Mouse (Mus musculus): ENCODE data around the gene Tfdp2.
"Not testable (repeated sequence)": the region's sequence is repeated elsewhere in the genome, so short reads cannot be mapped to it uniquely, and the experiment has no call there.

Gene Tfdp2

DNA sequence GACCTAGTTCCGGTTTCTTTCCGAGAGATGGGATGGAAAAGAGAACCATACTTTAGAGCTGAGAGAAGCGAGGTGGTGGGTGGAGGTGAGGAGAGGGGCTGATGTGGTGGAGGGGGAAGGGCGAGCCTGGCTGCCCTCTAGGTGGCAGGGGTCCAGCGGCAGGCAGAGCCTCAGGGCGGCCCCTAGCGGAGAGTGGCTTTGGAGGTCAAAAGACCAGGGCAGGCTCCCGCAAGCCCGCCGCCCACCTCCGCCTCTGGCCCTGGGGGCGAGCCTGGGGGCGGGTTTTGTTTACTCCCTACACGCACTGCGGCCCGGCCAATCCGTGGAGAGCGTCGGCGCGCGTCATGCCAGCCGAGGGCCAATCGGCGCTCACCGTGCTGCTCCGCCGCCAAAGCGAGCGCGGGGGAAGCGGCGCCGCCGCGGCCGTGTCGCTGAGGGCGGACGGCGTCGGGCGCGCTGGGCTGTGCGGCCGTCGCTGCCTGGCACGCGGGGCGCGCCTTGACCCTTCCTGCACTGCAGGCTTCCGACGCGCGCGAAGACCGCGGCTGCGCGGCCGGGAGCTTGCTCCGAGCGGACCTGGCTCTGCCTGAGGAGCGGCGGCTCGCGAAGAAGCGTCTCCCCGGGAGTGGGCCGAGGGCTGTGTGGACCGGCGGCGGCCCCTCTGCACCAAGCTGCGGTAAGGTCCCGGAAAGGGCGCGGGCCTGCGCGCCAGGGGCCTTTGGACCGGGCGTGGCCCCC is at the start of gene Tfdp2:
Gene Tfdp2, plus strand, starts transcription at position 391 of the 738 bp plus-strand sequence.
- peak; percentile 35 for DNase-seq (ENCODE audit: extremely low spot score, low read depth, low spot score)

DNA sequence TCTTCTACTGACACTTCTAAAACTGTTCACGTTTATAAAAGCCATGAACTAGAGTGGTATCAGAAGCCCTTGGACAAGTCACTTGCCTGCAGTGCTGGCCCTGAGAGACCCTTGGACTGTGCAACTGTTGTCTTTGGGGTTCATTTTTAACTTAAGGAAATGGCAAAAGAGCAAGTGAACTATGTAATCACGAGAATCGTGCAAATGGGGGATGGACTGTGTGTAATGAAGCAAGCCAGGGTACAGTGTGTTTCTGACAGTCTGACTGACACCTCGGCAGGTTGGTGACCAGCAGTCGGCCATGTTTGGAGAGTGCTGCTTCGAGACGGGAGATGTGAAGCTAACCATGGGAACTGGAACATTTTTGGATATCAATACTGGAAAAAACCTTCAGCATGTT is 43.3 kb upstream of the Tfdp2 start:
- DNase-seq (ENCODE audit: extremely low spot score, low read depth, low spot score), result no peak

DNA sequence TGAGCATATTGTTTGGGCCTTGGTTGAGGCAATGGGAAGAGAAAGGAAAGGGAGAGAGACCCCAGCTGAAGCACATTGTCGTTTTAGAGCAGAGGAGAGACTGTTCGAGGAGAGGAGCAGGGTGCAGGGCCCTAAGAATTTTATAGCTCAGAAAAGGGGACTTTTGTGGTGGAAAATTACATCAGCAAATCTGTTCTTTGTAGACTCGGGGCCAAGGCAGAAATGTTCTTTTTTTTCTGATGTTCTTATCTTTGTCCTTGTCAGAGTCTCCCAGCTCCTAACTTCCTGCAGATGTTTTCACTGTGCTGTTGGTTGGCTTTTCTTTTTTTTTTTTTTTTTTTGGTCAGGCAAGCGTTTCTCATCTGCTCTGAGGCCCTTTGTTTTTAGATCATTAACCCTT is 37.6 kb upstream of the Tfdp2 start:
- DNase-seq (ENCODE audit: extremely low spot score, low read depth, low spot score), result no peak

DNA sequence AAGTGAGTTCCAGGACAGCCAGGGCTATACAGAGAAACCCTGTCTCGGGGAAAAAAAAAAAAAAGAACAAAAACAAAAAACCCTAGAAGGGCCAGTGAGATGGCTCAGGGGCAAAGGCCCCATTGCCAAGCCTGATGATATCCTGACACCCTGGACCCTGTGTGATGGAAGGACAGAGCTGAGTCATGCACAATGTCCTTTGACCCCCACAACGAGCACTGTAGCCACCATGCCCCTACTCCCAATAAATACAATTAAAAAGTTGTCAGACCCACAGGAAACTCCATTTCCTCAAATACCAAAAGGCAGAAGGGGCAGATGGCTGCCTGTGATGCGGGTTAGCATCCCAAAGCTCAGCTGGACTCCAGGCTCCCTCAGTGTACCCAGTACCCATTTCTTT is 37.0 kb upstream of the Tfdp2 start:
- DNase-seq (ENCODE audit: extremely low spot score, low read depth, low spot score), result no peak

DNA sequence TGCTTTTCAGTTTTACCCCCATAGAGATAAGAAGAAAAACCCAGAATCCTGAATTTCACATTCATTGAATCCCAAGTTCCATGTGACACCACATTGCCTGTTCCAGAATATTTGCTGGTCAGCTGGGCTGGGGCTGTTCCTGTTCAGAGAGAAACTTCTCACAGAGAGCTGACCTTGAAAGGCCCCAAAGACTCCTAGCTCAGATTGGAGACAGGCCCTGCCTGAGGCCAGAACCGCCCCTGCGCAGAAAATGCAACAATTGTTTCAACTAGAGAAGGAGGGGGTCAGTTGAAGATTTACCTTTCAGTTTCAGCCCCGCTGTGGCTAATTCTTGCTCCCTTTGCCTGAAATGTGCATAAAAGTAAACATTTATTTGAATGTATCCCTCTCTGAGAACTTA is 35.3 kb upstream of the Tfdp2 start:
- no peak for DNase-seq (ENCODE audit: extremely low spot score, low read depth, low spot score)

DNA sequence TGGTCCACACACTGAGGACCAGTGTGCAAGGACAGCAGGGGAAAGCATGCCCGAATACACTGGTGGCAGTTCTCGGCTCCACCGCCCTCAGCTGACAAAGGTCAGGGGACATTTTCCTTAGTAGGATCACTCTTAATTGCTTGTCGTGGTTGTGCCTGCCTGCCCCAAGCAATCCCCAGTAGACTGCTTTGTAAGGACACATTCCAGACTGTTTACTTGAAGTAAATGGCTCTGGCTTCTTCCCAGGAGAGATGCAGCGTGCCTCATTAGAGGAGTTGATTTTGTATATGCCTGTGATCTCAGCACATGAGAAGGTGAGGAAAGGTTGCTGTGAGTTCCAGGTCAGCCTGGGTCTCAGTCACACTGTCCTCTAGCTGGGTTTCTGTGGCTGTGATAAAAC is 33.7 kb upstream of the Tfdp2 start:
- no peak for DNase-seq (ENCODE audit: extremely low spot score, low read depth, low spot score)

DNA sequence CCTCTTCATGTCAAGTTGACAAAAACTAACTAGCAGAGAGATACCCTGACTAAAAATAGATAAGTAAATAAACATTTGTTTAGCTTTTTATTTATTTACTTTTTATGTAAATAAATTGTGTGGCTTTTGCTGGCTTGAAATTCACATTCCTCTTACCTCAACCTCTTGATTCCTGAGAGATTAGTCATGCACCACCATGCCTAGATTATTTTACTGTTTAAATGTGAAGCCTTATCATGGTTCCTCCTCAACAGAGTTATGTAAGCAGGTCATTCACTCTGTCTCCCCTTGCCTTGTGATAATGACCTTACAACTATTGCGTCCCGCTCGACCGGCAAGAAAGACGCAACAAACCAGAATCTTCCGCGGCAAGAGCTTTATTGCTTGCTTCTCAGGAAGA is 32.6 kb upstream of the Tfdp2 start:
- no peak for DNase-seq (ENCODE audit: extremely low spot score, low read depth, low spot score)

DNA sequence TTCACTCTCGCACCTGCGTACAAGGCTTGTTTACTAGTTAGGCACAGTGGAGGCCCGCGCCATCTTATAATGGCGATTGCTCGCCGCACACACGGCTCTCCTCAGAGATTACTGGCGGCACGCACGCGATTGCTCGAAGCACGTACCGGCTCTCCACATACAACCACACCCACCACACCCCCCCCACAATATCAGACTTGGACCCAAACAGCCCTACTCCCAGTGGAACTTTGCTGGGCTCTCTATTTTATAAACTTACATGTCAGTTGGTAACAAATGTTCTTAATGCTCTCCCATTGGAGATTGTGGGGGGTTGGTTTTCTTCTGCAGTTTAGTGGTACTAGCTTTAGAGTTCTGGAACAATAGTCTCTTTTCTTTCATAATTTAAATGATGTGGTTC is 32.1 kb upstream of the Tfdp2 start:
- not testable (repeated sequence) for DNase-seq (ENCODE audit: extremely low spot score, low read depth, low spot score)

DNA sequence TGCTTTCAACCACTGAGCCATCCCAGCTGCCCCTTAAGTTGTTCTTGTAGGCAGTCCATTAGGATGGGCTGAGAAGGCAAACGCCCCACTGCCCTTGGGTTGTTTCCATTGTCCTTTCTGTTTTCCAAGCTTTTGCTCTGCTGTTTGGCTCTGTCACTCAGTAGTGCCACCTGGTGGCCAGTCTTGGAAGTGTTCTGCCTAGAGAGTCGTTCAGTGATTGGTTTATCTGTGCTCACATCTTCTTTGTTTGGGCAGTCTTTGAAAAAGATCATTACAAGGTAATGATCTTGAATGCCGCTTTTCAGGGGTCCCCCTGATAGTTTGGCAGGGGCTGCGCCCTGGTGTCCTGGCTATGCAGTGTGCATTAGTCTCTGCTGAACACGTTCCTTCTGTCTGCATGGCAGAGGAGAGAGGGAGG is 28.9 kb upstream of the Tfdp2 start:
- DNase-seq (ENCODE audit: extremely low spot score, low read depth, low spot score), result peak; percentile 82

DNA sequence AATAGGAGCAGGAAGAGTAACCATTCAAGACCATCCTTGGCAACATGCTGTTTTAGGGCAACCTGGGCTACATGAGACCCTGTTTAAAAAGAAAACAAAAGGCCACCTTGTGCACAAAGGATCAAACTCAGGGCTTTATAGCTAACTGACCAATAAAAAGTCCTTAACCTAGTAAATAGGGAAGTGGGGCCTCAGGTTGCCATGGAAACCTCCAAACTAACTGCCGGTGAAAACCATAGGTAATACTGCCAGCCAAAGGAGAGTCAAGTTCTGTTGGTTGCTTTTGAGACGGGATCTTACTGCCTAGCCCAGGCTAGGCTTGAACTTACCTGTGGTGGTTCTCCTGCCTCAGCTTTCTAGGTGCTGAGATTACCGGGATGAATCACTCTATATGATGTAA is 25.5 kb upstream of the Tfdp2 start:
- DNase-seq (ENCODE audit: extremely low spot score, low read depth, low spot score), result no peak

DNA sequence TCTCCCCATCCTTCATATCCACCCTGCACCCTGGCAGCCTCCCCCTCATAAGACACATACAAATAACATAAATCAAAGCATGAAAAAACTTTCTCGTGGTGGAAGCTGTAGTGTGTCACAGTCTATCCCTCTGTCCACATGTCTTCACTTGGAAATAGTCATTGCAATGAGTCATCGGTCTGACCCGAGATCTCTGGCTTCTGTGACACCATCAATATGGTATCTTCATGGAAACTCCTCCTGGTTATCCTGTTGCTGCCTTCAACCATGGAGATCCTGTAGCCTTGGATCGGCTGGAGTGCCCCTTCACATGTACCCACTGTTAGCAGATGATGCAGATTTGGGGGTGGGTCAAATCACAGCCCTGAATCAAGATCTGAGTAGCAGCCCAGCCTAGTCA is 11.2 kb upstream of the Tfdp2 start:
- DNase-seq (ENCODE audit: extremely low spot score, low read depth, low spot score), result no peak

DNA sequence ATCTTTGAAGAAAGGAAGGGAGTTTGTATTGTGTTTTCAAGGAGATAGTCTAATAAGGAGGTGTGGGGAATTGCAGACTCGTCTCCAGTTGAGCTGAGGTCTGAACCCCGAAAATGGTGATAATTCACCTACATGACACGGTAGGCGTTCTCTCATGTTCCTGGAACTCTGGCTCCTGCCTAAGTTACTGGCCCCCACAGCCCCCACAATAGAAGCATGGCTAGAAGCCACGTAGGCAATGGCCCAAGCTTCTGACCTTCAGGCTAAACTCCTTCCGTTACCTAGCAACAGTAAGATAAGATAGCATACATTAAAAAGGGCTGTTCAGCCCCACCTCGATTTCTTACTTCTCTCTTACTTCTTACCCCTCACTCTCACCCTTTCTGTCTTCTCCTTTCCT is 9.4 kb upstream of the Tfdp2 start:
- no peak for DNase-seq (ENCODE audit: extremely low spot score, low read depth, low spot score)

DNA sequence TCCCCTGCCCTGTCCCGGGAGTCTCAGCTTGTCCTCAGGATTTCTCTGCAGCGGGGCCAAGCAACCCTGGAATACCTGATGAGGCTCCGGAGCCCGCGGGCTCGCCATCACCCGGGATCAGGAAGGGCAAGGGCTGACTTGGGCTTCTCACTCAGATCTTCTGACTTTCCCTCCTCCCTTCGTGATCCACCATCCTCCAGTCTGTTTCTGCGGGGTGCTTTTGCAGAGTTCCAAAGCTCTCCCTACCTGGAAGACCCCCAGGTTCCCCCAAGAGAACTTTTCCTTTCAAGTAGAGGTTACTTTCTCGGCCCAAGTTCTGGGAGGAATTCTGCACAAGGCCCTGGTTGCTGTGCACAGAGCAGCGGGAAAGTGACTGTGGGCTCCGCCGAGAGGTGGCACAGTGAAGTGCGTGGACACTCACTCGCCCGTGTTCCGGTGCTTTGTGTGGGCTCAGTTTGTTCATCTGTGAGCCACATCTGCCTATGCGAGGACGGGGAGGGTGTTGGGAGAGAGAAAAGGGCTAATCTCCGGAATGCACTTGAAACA is 634 bp downstream of the Tfdp2 start:
- peak; percentile 18 for DNase-seq (ENCODE audit: extremely low spot score, low read depth, low spot score)

DNA sequence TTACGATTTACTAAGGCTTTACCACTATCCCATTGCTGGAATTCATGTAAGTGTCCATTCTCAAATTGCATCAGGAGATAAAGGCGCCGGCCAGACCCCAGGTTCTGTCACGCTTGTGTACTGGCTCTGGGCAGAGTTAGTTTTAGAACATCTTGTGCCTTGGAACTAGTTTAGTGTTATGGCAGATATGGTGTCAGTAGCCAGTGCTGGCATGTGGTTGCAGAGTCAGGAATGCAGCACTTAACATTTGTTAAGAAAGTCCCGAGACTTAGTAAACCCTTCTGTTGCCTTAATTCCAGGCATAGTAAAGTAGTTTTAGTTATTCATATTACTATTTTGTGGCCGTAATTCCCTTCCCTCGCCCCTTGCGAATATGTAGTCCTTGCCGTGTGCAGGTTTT is 1.7 kb downstream of the Tfdp2 start:
- no peak for DNase-seq (ENCODE audit: extremely low spot score, low read depth, low spot score)

DNA sequence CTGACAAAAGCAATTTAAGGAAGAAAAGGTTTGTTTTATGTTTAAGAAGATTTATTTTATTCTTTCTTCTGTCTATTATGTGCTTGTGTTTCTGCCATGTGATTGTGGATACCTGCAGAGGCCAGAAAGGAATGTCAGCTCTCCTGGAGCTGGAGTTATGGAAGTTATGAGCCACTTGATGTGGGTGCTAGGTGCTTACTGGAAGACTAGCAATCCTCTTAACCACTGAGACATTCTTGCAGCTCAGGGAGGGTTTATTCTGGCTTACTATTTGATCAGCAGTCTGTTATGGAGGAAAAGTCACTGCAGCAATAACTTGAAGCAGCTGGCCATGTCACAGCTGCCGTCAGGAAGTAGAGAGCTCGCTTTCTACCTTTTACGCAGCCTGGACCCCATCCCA is 7.6 kb downstream of the Tfdp2 start:
- DNase-seq (ENCODE audit: extremely low spot score, low read depth, low spot score), result no peak

DNA sequence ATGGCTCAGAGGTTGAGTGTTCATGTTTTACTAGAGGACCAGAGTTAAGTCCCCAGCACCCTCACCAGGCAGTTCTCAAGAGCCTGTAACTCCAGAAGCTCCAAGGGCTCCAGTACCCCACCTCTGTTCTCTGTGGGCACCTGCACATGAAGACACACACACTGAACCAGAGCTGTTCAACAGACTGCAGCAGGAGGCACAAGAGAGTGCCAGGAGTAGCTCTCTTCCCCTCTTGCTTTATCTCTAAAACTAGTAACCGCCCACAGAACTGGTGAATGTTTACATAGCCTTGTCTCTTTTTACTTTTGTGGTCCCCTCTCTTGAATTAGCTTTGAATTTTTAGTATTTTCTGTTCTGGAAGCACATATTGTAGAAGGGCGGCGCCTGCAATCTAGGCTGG is 11.4 kb downstream of the Tfdp2 start:
- no peak for DNase-seq (ENCODE audit: extremely low spot score, low read depth, low spot score)

DNA sequence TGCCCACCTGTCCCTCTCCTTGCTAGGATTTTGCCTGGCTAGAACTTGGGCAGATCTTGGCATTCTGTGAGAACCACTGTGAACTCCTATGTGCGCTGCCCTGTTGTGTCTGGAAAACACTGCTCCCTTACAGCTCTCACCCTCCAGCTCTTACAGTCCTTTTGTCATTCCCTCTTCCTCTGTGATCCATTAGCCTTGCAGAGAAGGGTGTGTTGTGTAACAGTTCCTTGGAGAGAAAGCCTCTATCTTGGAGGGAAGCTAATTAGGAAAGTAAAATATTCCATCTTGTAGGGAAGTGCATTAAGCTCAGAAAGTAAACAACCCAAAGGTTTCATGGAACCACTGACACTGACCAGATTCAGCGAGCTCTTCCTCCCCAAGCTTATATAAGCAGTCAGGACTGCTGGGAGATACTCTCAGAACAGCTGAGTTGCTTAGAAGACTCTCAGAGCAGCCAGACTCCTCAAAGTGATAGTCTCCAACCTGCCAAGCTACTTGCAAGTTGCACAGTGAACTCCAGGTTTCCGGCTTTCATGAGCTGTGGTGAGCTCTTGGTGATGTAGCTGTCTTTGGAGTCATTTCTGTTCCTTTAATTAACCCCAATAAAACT is 17.1 kb downstream of the Tfdp2 start:
- no peak for DNase-seq (ENCODE audit: extremely low spot score, low read depth, low spot score)

DNA sequence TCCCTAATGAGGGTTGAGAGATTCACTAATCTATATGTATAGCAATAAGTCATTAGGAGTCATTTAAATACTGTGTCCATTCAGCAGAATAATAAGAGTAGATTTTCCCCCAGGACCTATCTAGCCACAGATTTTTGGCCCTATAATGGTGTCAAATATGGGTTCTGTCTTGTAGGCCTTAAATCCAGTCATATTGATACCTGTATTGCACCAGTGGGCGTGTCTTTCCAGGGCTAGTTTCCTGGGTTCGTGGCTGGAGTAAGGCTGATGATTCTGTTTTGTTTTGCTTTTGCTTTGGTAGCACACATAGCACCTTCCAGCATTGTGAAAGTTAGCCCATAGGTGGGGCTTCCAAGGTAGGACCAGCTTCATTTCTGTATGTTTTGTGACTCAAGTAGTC is 18.1 kb downstream of the Tfdp2 start:
- no peak for DNase-seq (ENCODE audit: extremely low spot score, low read depth, low spot score)

DNA sequence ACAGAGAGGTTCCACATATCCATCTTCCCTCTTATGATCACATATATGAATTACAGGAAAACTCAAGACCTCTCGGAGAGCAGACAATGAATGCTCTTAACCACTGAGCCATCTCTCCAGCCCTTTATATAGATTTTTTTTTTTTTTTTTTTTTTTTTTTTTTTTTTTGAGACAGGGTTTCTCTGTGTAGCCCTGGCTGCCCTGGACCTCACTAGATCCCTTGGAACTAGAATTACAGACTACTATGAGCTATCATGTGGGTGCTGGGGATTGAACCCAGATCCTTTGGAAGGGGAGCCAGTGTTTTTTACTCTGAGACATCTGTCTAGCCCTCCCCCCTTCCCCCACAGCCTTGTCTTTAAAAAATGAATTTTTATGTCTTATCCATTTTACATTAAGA is 21.2 kb downstream of the Tfdp2 start:
- DNase-seq (ENCODE audit: extremely low spot score, low read depth, low spot score), result no peak

DNA sequence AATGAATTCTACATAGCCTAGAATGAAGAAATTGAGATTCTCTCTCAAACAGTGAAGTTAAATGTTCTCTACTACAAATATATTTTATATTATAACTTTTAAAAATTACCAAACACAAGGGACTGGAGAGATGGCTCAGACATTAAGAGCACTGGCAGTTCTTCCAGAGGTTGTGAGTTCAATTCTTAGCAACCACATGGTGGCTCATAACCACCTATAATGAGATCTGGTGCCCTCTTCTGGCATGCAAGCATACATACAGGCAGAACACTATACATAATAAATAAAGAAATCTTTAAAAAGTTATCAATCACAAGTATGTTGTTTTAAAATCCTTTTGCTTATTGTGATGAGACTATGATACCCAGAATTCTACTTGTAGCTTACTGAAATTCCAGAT is 21.7 kb downstream of the Tfdp2 start:
- no peak for DNase-seq (ENCODE audit: extremely low spot score, low read depth, low spot score)

DNA sequence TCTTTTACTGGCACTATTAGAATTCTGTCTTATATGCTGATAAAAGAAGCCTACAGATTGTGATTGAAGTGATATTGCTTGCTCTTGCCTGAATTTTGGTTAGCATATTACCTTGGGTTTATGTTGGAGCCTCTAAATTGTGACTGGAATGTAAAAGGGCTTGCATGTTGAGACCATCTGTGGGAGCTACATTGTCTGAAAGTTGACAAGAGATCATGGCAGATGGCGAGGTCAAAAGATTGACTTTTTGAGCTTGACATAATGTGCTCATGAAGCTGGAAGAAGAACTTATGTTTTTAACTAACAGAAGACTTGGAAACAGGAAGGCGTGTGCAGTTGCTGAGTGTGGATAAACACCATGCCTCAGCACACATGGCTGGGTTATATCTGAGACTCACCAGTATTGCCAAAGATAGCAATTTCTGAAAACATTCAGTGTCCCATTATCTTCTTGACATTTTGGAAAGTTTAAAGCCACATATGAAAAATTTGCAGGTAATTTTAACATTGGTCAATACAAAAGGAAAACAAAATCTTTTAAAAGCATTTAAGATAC is 23.1 kb downstream of the Tfdp2 start:
- no peak for DNase-seq (ENCODE audit: extremely low spot score, low read depth, low spot score)

DNA sequence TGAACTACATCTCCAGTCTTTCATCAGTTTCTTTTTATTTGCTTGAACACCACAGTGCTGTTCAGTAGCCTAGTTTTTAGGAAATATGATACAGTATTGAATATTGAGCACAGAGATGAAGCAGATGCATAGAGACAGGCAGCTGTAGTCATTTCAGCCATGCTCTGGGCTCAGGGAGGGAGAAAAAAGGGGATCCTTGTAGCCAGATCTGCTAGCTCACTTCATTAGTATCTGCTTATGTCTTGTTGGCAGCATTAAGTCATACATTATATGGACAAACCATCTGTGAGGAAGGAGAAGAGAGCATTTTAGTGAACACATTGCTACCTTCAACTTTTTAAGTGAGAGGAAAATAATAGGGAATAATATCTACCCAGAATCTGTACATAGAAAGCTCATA is 24.3 kb downstream of the Tfdp2 start:
- DNase-seq (ENCODE audit: extremely low spot score, low read depth, low spot score), result no peak
